In the genomic region with DNA sequence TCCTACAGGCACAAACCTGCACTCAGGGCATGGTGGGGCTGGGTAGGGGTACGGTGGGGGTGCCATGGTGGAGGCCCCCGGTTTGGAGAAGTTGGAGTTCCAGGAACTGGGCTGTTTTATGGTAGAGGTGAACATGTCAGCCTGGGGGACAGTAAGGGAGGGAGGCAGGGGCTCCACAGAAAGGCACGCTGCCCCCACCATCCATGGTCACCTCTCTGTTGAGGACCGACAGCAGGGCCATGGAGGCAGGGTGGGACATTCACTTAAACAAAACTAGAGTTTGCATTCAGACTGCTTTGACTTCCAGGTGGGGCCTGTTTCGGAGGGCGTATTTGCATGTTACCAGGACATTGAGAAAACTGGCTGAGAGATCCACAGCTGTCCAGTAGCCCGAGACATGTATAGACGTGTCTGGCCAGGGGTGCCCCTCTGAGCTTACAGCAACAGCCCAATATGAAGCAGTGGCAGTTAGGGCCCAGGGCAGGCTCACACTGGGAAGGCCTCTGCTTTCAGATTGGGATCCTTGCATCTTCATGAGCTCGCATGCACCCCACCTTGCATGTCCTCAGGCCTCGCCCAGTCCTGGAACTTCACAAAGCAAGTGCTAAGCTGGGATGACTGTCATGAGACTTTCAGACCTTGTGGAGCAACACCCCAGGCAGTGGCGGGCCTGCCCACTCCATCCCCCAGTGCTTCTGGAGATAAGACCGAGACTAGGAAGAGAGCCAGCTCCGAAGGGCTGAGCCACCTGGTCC, we compare ENCODE assay signal across 1 mouse cellular context.
A peak's percentile ranks its signal among the peaks of the same experiment; 100 is the strongest.
TF ChIP-seq lines count a peak whose summit lies in the region.

No protein-coding gene starts in this region.

TF ChIP-seq in CH12.LX, 34 proteins besides CTCF, POLR2A, EP300 and RAD21:
- peak; percentile 77; the same call in 1 of the 2 replicates for TF ChIP-seq MEF2A (IDR thresholded peaks at IDR 0.05; ENCODE audit: borderline replicate concordance, low read depth, low read length)
- no peak for TF ChIP-seq PAX5 (IDR thresholded peaks at IDR 0.05; ENCODE audit: low read length)
- peak; percentile 65 for TF ChIP-seq BHLHE40 (IDR thresholded peaks at IDR 0.05; ENCODE audit: low read depth, low read length)
- no peak for TF ChIP-seq ZC3H11A (IDR thresholded peaks at IDR 0.05; ENCODE audit: low read depth, low read length)
- no peak for TF ChIP-seq USF1 (IDR thresholded peaks at IDR 0.05; ENCODE audit: low read depth, low read length)
- TF ChIP-seq MAFK (IDR thresholded peaks at IDR 0.05; ENCODE audit: insufficient replicate concordance, low read length) = 0 out of 2 replicates have a peak, but pooled peaks have one; percentile 3
- peak; percentile 76; the same call in 1 of the 2 replicates for TF ChIP-seq SIN3A (IDR thresholded peaks at IDR 0.05; ENCODE audit: low read length)
- TF ChIP-seq SMC3 (IDR thresholded peaks at IDR 0.05; ENCODE audit: low read depth, low read length) = no peak; the same call in 1 of the 2 replicates
- no peak for TF ChIP-seq JUN (IDR thresholded peaks at IDR 0.05; ENCODE audit: insufficient read depth, low read depth, low read length)
- no peak for TF ChIP-seq JUND (conservative IDR thresholded peaks at IDR 0.05; ENCODE audit: low read depth, low read length)
- peak; percentile 88 for TF ChIP-seq ZMIZ1 (IDR thresholded peaks at IDR 0.05; ENCODE audit: low read depth, low read length)
- peak; percentile 82; the same call in 1 of the 2 replicates for TF ChIP-seq POLR2AphosphoS2 (IDR thresholded peaks at IDR 0.05; ENCODE audit: low read depth, low read length)
- peak; percentile 74 for TF ChIP-seq IRF4 (IDR thresholded peaks at IDR 0.05; ENCODE audit: low read depth, low read length)
- peak; percentile 91 for TF ChIP-seq MAZ (IDR thresholded peaks at IDR 0.05; ENCODE audit: low read depth, low read length)
- TF ChIP-seq RCOR1 (conservative IDR thresholded peaks at IDR 0.05; ENCODE audit: low read depth, low read length) = 0 out of 2 replicates have a peak, but pooled peaks have one; percentile 6
- TF ChIP-seq CHD1 (IDR thresholded peaks at IDR 0.05; ENCODE audit: low read depth, low read length) = peak; percentile 98
- TF ChIP-seq MAX (IDR thresholded peaks at IDR 0.05; ENCODE audit: low read length) = peak; percentile 30
- peak; percentile 35; the same call in 1 of the 2 replicates for TF ChIP-seq HCFC1 (IDR thresholded peaks at IDR 0.05; ENCODE audit: low read depth, low read length)
- peak; percentile 34; the same call in 1 of the 2 replicates for TF ChIP-seq MYC (IDR thresholded peaks at IDR 0.05; ENCODE audit: low read depth, low read length)
- TF ChIP-seq CHD2 (IDR thresholded peaks at IDR 0.05; ENCODE audit: low read length) = 0 out of 2 replicates have a peak, but pooled peaks have one; percentile 14
- TF ChIP-seq ETS1 (conservative IDR thresholded peaks at IDR 0.05; ENCODE audit: low read depth, low read length) = peak; percentile 85
- TF ChIP-seq NELFE (IDR thresholded peaks at IDR 0.05; ENCODE audit: low read depth, low read length) = peak; percentile 66; the same call in 1 of the 2 replicates
- TF ChIP-seq ELF1 (IDR thresholded peaks at IDR 0.05; ENCODE audit: low read depth, low read length) = peak; percentile 25; the same call in 1 of the 2 replicates
- peak; percentile 97 for TF ChIP-seq TCF12 (IDR thresholded peaks at IDR 0.05; ENCODE audit: low read depth, low read length)
- peak; percentile 91 for TF ChIP-seq TBP (conservative IDR thresholded peaks at IDR 0.05; ENCODE audit: low read depth, low read length)
- TF ChIP-seq MXI1 (IDR thresholded peaks at IDR 0.05; ENCODE audit: low read depth, low read length) = peak; percentile 72
TF ChIP-seq in CH12.LX: peak in this region for 20.
